8 mouse cellular contexts compared by ENCODE assay signal in the genomic region with DNA sequence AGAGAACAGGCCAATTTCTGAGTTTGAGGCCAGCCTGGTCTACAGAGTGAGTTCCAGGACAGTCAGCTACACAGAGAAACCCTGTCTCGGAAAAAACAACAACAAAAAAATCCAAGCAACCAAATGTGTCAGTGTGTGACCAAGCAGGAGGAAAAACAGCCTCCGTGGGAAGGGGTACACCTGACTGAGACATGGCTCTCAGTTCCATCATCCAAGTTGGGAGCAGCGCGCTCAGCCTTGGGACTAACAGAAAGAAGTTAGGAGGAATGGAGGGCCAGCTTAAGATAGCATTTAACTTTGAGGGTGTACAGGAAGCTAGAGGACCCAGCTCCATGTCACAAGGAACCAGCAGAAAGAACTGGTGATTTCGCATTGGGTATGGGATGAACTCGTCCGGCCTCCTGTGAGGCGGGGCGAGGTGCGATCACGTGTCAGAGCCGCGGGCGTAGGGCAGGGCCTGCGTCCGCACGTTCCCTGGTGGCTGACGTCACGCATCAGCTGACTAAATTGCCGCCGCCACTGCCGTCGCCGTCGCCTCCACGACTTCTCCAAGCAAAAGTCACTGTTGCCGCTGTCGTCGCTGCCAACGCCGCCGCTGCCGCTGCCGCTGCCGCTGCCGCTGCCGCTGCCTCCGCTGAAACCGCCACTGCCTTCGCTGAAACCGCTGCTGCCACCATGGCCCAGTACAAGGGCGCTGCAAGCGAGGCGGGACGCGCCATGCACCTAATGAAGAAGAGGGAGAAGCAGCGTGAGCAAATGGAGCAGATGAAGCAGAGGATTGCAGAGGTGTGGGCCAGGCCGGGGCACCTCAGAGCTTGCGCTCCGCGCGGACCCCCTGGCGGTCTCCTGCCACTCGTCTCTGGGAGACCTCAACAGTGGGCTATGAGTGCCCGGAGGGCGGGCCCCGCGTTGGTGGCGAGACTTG. TPM values are rescaled to one million over a fixed set of nuclear protein-coding genes. Genes with fewer than 3 reads are reported as not detected.
DNase-seq lines count a peak whose midpoint lies in the region; ATAC-seq and TF ChIP-seq lines count a peak whose summit lies in the region.

A gene (plus strand): TSS at position 494 of the 925 bp plus-strand sequence.

- H3K27me3 ChIP-seq in ES-Bruce4 (ENCODE audit: control insufficient read depth, insufficient read depth, low read length, poor library complexity, severe bottlenecking) = no peaks in the 10 kb centered on the region
- H3K27me3 ChIP-seq in forebrain, embryonic 12.5 days = no peaks in the 10 kb centered on the region
- H3K27me3 ChIP-seq in heart, embryonic 16.5 days (ENCODE audit: control insufficient read depth, insufficient read depth, low read length) = no peaks in the 10 kb centered on the region
- H3K27me3 ChIP-seq in liver, embryonic 15.5 days = no peaks in the 10 kb centered on the region
- no peaks in the 10 kb centered on the region for H3K27me3 ChIP-seq in neural tube, embryonic 11.5 days (ENCODE audit: control insufficient read depth, insufficient read depth, low read length)
- H3K27me3 ChIP-seq in stomach, embryonic 16.5 days (ENCODE audit: control insufficient read depth, insufficient read depth, low read length) = no peaks in the 10 kb centered on the region

- no peaks in the 10 kb centered on the region for H3K4me1 ChIP-seq in ES-Bruce4 (ENCODE audit: control insufficient read depth, insufficient read depth, low read length)
- peaks cover 8% of the 10 kb centered on the region for H3K4me1 ChIP-seq in forebrain, embryonic 12.5 days
- no peaks in the 10 kb centered on the region for H3K4me1 ChIP-seq in heart, embryonic 16.5 days (ENCODE audit: control insufficient read depth, insufficient read depth, low read length)
- peaks cover 20% of the 10 kb centered on the region for H3K4me1 ChIP-seq in liver, embryonic 15.5 days (replicated peaks)
- no peaks in the 10 kb centered on the region for H3K4me1 ChIP-seq in neural tube, embryonic 11.5 days (ENCODE audit: control insufficient read depth, insufficient read depth, low read length)
- no peaks in the 10 kb centered on the region for H3K4me1 ChIP-seq in stomach, embryonic 16.5 days (ENCODE audit: control insufficient read depth, insufficient read depth, low read length)

- H3K4me2 ChIP-seq in forebrain, embryonic 12.5 days = peak within 1 kb of the TSS; percentile 70
- H3K4me2 ChIP-seq in heart, embryonic 16.5 days (ENCODE audit: low read depth, low read length) = peak within 1 kb of the TSS; percentile 61
- peak within 1 kb of the TSS; percentile 87 for H3K4me2 ChIP-seq in liver, embryonic 15.5 days
- peak within 1 kb of the TSS; percentile 67 for H3K4me2 ChIP-seq in neural tube, embryonic 11.5 days (ENCODE audit: low read depth)
- H3K4me2 ChIP-seq in stomach, embryonic 16.5 days (ENCODE audit: low read depth, low read length) = peak within 1 kb of the TSS; percentile 65

- peaks cover 10% of the 10 kb centered on the region for H3K36me3 ChIP-seq in ES-Bruce4 (ENCODE audit: control insufficient read depth, insufficient read depth, low read length, poor library complexity, severe bottlenecking)
- peaks cover 26% of the 10 kb centered on the region for H3K36me3 ChIP-seq in forebrain, embryonic 12.5 days (replicated peaks)
- H3K36me3 ChIP-seq in heart, embryonic 16.5 days (ENCODE audit: control insufficient read depth, insufficient read depth) = peaks cover 18% of the 10 kb centered on the region
- peaks cover 42% of the 10 kb centered on the region for H3K36me3 ChIP-seq in liver, embryonic 15.5 days (replicated peaks)
- peaks cover 2% of the 10 kb centered on the region; the same call in 1 of the 2 replicates for H3K36me3 ChIP-seq in neural tube, embryonic 11.5 days (ENCODE audit: control insufficient read depth, insufficient read depth, low read length)
- no peaks in the 10 kb centered on the region for H3K36me3 ChIP-seq in stomach, embryonic 16.5 days (ENCODE audit: control insufficient read depth, insufficient read depth, low read length)

- peak within 1 kb of the TSS; percentile 83 for H3K9ac ChIP-seq in ES-Bruce4 (ENCODE audit: low read depth, poor library complexity, severe bottlenecking)
- H3K9ac ChIP-seq in forebrain, embryonic 12.5 days = peak within 1 kb of the TSS; percentile 72
- peak within 1 kb of the TSS; percentile 82 for H3K9ac ChIP-seq in heart, embryonic 16.5 days (ENCODE audit: low read length)
- peak within 1 kb of the TSS; percentile 74 for H3K9ac ChIP-seq in liver, embryonic 15.5 days
- peak within 1 kb of the TSS; percentile 54 for H3K9ac ChIP-seq in neural tube, embryonic 11.5 days (ENCODE audit: low read length)
- peak within 1 kb of the TSS; percentile 73 for H3K9ac ChIP-seq in stomach, embryonic 16.5 days (ENCODE audit: low read length)

- peak; percentile 98 for ATAC-seq in forebrain, embryonic 12.5 days (ENCODE audit: low FRiP score)
- ATAC-seq in heart, embryonic 16.5 days (replicated peaks; ENCODE audit: extremely low read depth, insufficient read depth, low FRiP score) = peak; percentile 95
- peak; percentile 95 for ATAC-seq in liver, embryonic 15.5 days (ENCODE audit: insufficient read depth)
- peak; percentile 96 for ATAC-seq in neural tube, embryonic 11.5 days (ENCODE audit: insufficient read depth, low FRiP score, low TSS enrichment)
- ATAC-seq in stomach, embryonic 16.5 days (ENCODE audit: insufficient read depth, low FRiP score) = peak; percentile 98

- WGBS in forebrain, embryonic 12.5 days = 16% methylated on average over 53 of the region's 59 CpGs
- 18% methylated on average over 59 of the region's 59 CpGs for WGBS in heart, embryonic 16.5 days
- 10% methylated on average over 57 of the region's 59 CpGs for WGBS in liver, embryonic 15.5 days (ENCODE audit: insufficient replicate concordance)
- 19% methylated on average over 41 of the region's 59 CpGs for WGBS in neural tube, embryonic 11.5 days
- WGBS in stomach, embryonic 16.5 days = 10% methylated on average over 59 of the region's 59 CpGs

- H3K27ac ChIP-seq in ES-Bruce4 (ENCODE audit: insufficient read depth, low read length) = peak within 1 kb of the TSS; percentile 30; the same call in 1 of the 2 replicates
- H3K27ac ChIP-seq in forebrain, embryonic 12.5 days = peak within 1 kb of the TSS; percentile 75
- H3K27ac ChIP-seq in heart, embryonic 16.5 days (ENCODE audit: low read length) = peak within 1 kb of the TSS; percentile 88
- H3K27ac ChIP-seq in liver, embryonic 15.5 days (replicated peaks) = peak within 1 kb of the TSS; percentile 82
- 0 out of 2 replicates have a peak within 1 kb of the TSS, but pooled peaks have one; percentile 29 for H3K27ac ChIP-seq in neural tube, embryonic 11.5 days (ENCODE audit: low read depth, low read length)
- H3K27ac ChIP-seq in stomach, embryonic 16.5 days (ENCODE audit: low read length) = peak within 1 kb of the TSS; percentile 76

- no peaks in the 10 kb centered on the region for H3K9me3 ChIP-seq in ES-Bruce4 (replicated peaks; ENCODE audit: control insufficient read depth, insufficient read depth, low read length, poor library complexity, severe bottlenecking)
- no peaks in the 10 kb centered on the region for H3K9me3 ChIP-seq in forebrain, embryonic 12.5 days
- H3K9me3 ChIP-seq in heart, embryonic 16.5 days (replicated peaks; ENCODE audit: control insufficient read depth, low read length) = no peaks in the 10 kb centered on the region
- no peaks in the 10 kb centered on the region for H3K9me3 ChIP-seq in liver, embryonic 15.5 days (replicated peaks)
- H3K9me3 ChIP-seq in neural tube, embryonic 11.5 days (ENCODE audit: control insufficient read depth, low read length) = no peaks in the 10 kb centered on the region
- no peaks in the 10 kb centered on the region; the same call in 1 of the 2 replicates for H3K9me3 ChIP-seq in stomach, embryonic 16.5 days (replicated peaks; ENCODE audit: control insufficient read depth, low read length)

- peak within 1 kb of the TSS; percentile 93 for H3K4me3 ChIP-seq in ES-Bruce4 (ENCODE audit: low read depth, low read length)
- peak within 1 kb of the TSS; percentile 61 for H3K4me3 ChIP-seq in forebrain, embryonic 12.5 days (replicated peaks)
- peak within 1 kb of the TSS; percentile 73 for H3K4me3 ChIP-seq in heart, embryonic 16.5 days (ENCODE audit: low read length)
- peak within 1 kb of the TSS; percentile 71 for H3K4me3 ChIP-seq in liver, embryonic 15.5 days (replicated peaks)
- peak within 1 kb of the TSS; percentile 49 for H3K4me3 ChIP-seq in neural tube, embryonic 11.5 days (ENCODE audit: low read depth, low read length)
- H3K4me3 ChIP-seq in stomach, embryonic 16.5 days (replicated peaks; ENCODE audit: low read length) = peak within 1 kb of the TSS; percentile 68

- TF ChIP-seq POLR2A in ES-Bruce4 (IDR thresholded peaks at IDR 0.05; ENCODE audit: insufficient read depth, low read length) = peak; percentile 10

- TF ChIP-seq CTCF in ES-Bruce4 (IDR thresholded peaks at IDR 0.05; ENCODE audit: low read depth, low read length) = no peak

- TF ChIP-seq EP300 in ES-Bruce4 (IDR thresholded peaks at IDR 0.05; ENCODE audit: insufficient read depth, low read depth, low read length) = no peak

- peak; percentile 78 for DNase-seq in c-Kit-positive CD71-positive TER-119-positive erythroid progenitor cells, embryonic 14.5 days (ENCODE audit: low spot score)
- peak; percentile 92 to 94 for DNase-seq in kidney, postnatal 36 days
- peak; percentile 88 for DNase-seq in neural tube, embryonic 11.5 days (ENCODE audit: low spot score)

RNA-seq across cellular contexts. Expression of the gene that starts here (rescaled TPM):
- 58.9 and 63.7 TPM in 2 replicates for polyA plus RNA-seq in ES-Bruce4 (2011; ENCODE audit: insufficient read depth, insufficient read length, low read depth, missing spikeins)
- polyA plus RNA-seq in forebrain, embryonic 12.5 days (2016; fragmentation: Nextera tagmentation; extraction: Ambion mirVana) = 64.1 and 68.6 TPM in 2 replicates
- polyA plus RNA-seq in heart, embryonic 16.5 days (2015; fragmentation: Nextera tagmentation; extraction: Ambion mirVana) = 55.0 and 56.6 TPM in 2 replicates
- 28.5 and 28.8 TPM in 2 replicates for polyA plus RNA-seq in liver, embryonic 15.5 days (2015; fragmentation: Nextera tagmentation; extraction: Ambion mirVana)
- polyA plus RNA-seq in neural tube, embryonic 11.5 days (2014; fragmentation: Nextera tagmentation; extraction: Ambion mirVana) = 57.7 and 58.1 TPM in 2 replicates
- polyA plus RNA-seq in stomach, embryonic 16.5 days (2015; fragmentation: Nextera tagmentation; extraction: Ambion mirVana) = 63.2 and 66.9 TPM in 2 replicates

Comparison
In these comparisons a context has a peak if more than half of its experiments do, and no peak if none do; other contexts are left out.
1. Peak in every context shown above with its lines: DNase-seq, ATAC-seq, H3K4me3 ChIP-seq and H3K27ac ChIP-seq.
2. H3K27ac ChIP-seq: peak in every context shown above with its lines; median percentile 88 in heart, embryonic 16.5 days; 82 in liver, embryonic 15.5 days; 76 in stomach, embryonic 16.5 days; 75 in forebrain, embryonic 12.5 days; 30 in ES-Bruce4; 29 in neural tube, embryonic 11.5 days.